ENCODE assay signal across 8 mouse cellular contexts in genomic region chr4:138973719-138974115, GRCm38 (mm10). TPM values are rescaled to one million over a fixed set of nuclear protein-coding genes. Genes with fewer than 3 reads are reported as not detected.
DNase-seq lines count a peak whose midpoint lies in the region; ATAC-seq and TF ChIP-seq lines count a peak whose summit lies in the region.

No protein-coding gene starts in this region.

- no peak for TF ChIP-seq CTCF in lung, embryonic 14.5 days (IDR thresholded peaks at IDR 0.05; ENCODE audit: low read depth)
- no peak for TF ChIP-seq CTCF in intestine, postnatal 0 days (IDR thresholded peaks at IDR 0.05; ENCODE audit: low read depth)

- H3K27me3 ChIP-seq in lung, embryonic 14.5 days (ENCODE audit: insufficient read depth, low read length), result no peaks in the 10 kb centered on the region
- no peaks in the 10 kb centered on the region for H3K27me3 ChIP-seq in embryonic facial prominence, embryonic 14.5 days (replicated peaks; ENCODE audit: control insufficient read depth, insufficient read depth, low read length)
- no peaks in the 10 kb centered on the region for H3K27me3 ChIP-seq in intestine, postnatal 0 days (replicated peaks; ENCODE audit: control insufficient read depth, insufficient read depth, low read length)
- no peaks in the 10 kb centered on the region for H3K27me3 ChIP-seq in neural tube, embryonic 13.5 days

- no peak for DNase-seq in lung, embryonic 14.5 days
- no peak for DNase-seq in lung, postnatal 25 days (ENCODE audit: low spot score)
- no peak for DNase-seq in embryonic facial prominence, embryonic 14.5 days (ENCODE audit: low spot score)
- DNase-seq in frontal cortex, postnatal 14 days (ENCODE audit: low spot score in 2 of 2), result no peak
- DNase-seq in adrenal gland, adult 18-20 months (ENCODE audit: low spot score in 2 of 2), result no peak

- H3K4me2 ChIP-seq in lung, embryonic 14.5 days, result peak overlapping the region; percentile 99
- H3K4me2 ChIP-seq in embryonic facial prominence, embryonic 14.5 days (ENCODE audit: low read depth, low read length), result peak overlapping the region; percentile 98
- H3K4me2 ChIP-seq in intestine, postnatal 0 days (replicated peaks; ENCODE audit: low read depth), result peak overlapping the region; percentile 88
- H3K4me2 ChIP-seq in neural tube, embryonic 13.5 days, result peak overlapping the region; percentile 90

- no peak overlapping the region for H3K9ac ChIP-seq in lung, embryonic 14.5 days
- H3K9ac ChIP-seq in embryonic facial prominence, embryonic 14.5 days (ENCODE audit: low read depth, low read length), result peak overlapping the region; percentile 85
- peak overlapping the region; percentile 78 for H3K9ac ChIP-seq in intestine, postnatal 0 days (ENCODE audit: low read depth, low read length)
- H3K9ac ChIP-seq in neural tube, embryonic 13.5 days, result no peak overlapping the region

- H3K4me1 ChIP-seq in lung, embryonic 14.5 days (ENCODE audit: insufficient read depth), result peaks cover 10% of the 10 kb centered on the region; the same call in 1 of the 2 replicates
- peaks cover 8% of the 10 kb centered on the region; the same call in 1 of the 2 replicates for H3K4me1 ChIP-seq in embryonic facial prominence, embryonic 14.5 days (ENCODE audit: control insufficient read depth, insufficient read depth, low read length)
- peaks cover 6% of the 10 kb centered on the region for H3K4me1 ChIP-seq in intestine, postnatal 0 days (replicated peaks; ENCODE audit: control insufficient read depth, insufficient read depth, low read length)
- H3K4me1 ChIP-seq in neural tube, embryonic 13.5 days (replicated peaks), result peaks cover 19% of the 10 kb centered on the region

- ATAC-seq in lung, embryonic 14.5 days (ENCODE audit: insufficient read depth), result no peak
- no peak for ATAC-seq in embryonic facial prominence, embryonic 14.5 days (ENCODE audit: low read depth)
- no peak for ATAC-seq in intestine, postnatal 0 days
- 0 out of 2 replicates have a peak, but pooled peaks have one; percentile 10 for ATAC-seq in neural tube, embryonic 13.5 days (ENCODE audit: low read depth)
- no peak for ATAC-seq in erythroid progenitor cell, adult 5-6 weeks (replicated peaks; ENCODE audit: low FRiP score, poor library complexity, severe bottlenecking)

- 51% methylated on average over 3 of the region's 3 CpGs for WGBS in lung, embryonic 14.5 days
- WGBS in embryonic facial prominence, embryonic 14.5 days, result 44% methylated on average over 3 of the region's 3 CpGs
- WGBS in intestine, postnatal 0 days, result 59% methylated on average over 3 of the region's 3 CpGs
- WGBS in neural tube, embryonic 13.5 days, result 60% methylated on average over 3 of the region's 3 CpGs

- H3K27ac ChIP-seq in lung, embryonic 14.5 days (ENCODE audit: low read depth), result no peak overlapping the region
- no peak overlapping the region for H3K27ac ChIP-seq in embryonic facial prominence, embryonic 14.5 days (replicated peaks; ENCODE audit: low read depth, low read length)
- peak overlapping the region; percentile 97 for H3K27ac ChIP-seq in intestine, postnatal 0 days (ENCODE audit: low read depth, low read length)
- H3K27ac ChIP-seq in neural tube, embryonic 13.5 days (replicated peaks), result no peak overlapping the region

- H3K36me3 ChIP-seq in lung, embryonic 14.5 days (ENCODE audit: insufficient read depth), result no peaks in the 10 kb centered on the region
- no peaks in the 10 kb centered on the region for H3K36me3 ChIP-seq in embryonic facial prominence, embryonic 14.5 days (ENCODE audit: control insufficient read depth, insufficient read depth, low read length)
- 0 out of 2 replicates have a peak, but pooled peaks cover 6% of the 10 kb centered on the region for H3K36me3 ChIP-seq in intestine, postnatal 0 days (ENCODE audit: control insufficient read depth, insufficient read depth)
- H3K36me3 ChIP-seq in neural tube, embryonic 13.5 days, result no peaks in the 10 kb centered on the region

- no peaks in the 10 kb centered on the region for H3K9me3 ChIP-seq in lung, embryonic 14.5 days (ENCODE audit: low read depth, low read length)
- H3K9me3 ChIP-seq in embryonic facial prominence, embryonic 14.5 days (ENCODE audit: control insufficient read depth, low read length), result no peaks in the 10 kb centered on the region
- no peaks in the 10 kb centered on the region for H3K9me3 ChIP-seq in intestine, postnatal 0 days (ENCODE audit: control insufficient read depth)
- H3K9me3 ChIP-seq in neural tube, embryonic 13.5 days, result no peaks in the 10 kb centered on the region

- H3K4me3 ChIP-seq in lung, embryonic 14.5 days (ENCODE audit: low read depth, low read length), result peak overlapping the region; percentile 63; the same call in 1 of the 2 replicates
- peak overlapping the region; percentile 66 for H3K4me3 ChIP-seq in embryonic facial prominence, embryonic 14.5 days (ENCODE audit: low read depth, low read length)
- H3K4me3 ChIP-seq in intestine, postnatal 0 days (ENCODE audit: low read depth, low read length), result peak overlapping the region; percentile 54
- H3K4me3 ChIP-seq in neural tube, embryonic 13.5 days, result peak overlapping the region; percentile 48

RNA-seq across cellular contexts. Expression of gene Tmco4, which starts 1.0 kb away (rescaled TPM):
- 2.6 and 3.7 TPM in 2 replicates for polyA plus RNA-seq in lung, embryonic 14.5 days (2014; fragmentation: Nextera tagmentation; extraction: Ambion mirVana)
- 3.8 and 4.7 TPM in 2 replicates for polyA plus RNA-seq in embryonic facial prominence, embryonic 14.5 days (2014; fragmentation: Nextera tagmentation; extraction: Ambion mirVana)
- polyA plus RNA-seq in intestine, postnatal 0 days (2015; fragmentation: Nextera tagmentation; extraction: Ambion mirVana), result 11.0 and 12.2 TPM in 2 replicates
- 0.80 and 1.2 TPM in 2 replicates for polyA plus RNA-seq in neural tube, embryonic 13.5 days (2015; fragmentation: Nextera tagmentation; extraction: Ambion mirVana)
- 0.42 and 1.8 TPM in 2 replicates for total RNA-seq in erythroid progenitor cell, adult 5-6 weeks (2015; ENCODE audit: low replicate concordance)
- total RNA-seq in erythroid progenitor cell, adult 5-6 weeks (2017; ENCODE audit: low replicate concordance), result 1.1 and 2.1 TPM in 2 replicates
- 10 to 100 TPM; 15.1 to 19.0 TPM for total RNA-seq in adrenal gland, adult 18-20 months (2021)

RNA-seq across cellular contexts. Expression of gene Rnf186, which starts 6.8 kb away (rescaled TPM):
- 0.24 and 0.69 TPM in 2 replicates for polyA plus RNA-seq in lung, embryonic 14.5 days (2014; fragmentation: Nextera tagmentation; extraction: Ambion mirVana)
- polyA plus RNA-seq in embryonic facial prominence, embryonic 14.5 days (2014; fragmentation: Nextera tagmentation; extraction: Ambion mirVana), result not detected in 2 replicates
- 65.2 and 70.7 TPM in 2 replicates for polyA plus RNA-seq in intestine, postnatal 0 days (2015; fragmentation: Nextera tagmentation; extraction: Ambion mirVana)
- not detected in 2 replicates for polyA plus RNA-seq in neural tube, embryonic 13.5 days (2015; fragmentation: Nextera tagmentation; extraction: Ambion mirVana)
- total RNA-seq in erythroid progenitor cell, adult 5-6 weeks (2015; ENCODE audit: low replicate concordance), result not detected in 2 replicates
- not detected in 2 replicates for total RNA-seq in erythroid progenitor cell, adult 5-6 weeks (2017; ENCODE audit: low replicate concordance)
- not detected for total RNA-seq in adrenal gland, adult 18-20 months (2021)

RNA-seq across cellular contexts. Expression of gene Otud3, which starts 60.0 kb away (rescaled TPM):
- polyA plus RNA-seq in lung, embryonic 14.5 days (2014; fragmentation: Nextera tagmentation; extraction: Ambion mirVana), result 3.0 and 3.2 TPM in 2 replicates
- polyA plus RNA-seq in embryonic facial prominence, embryonic 14.5 days (2014; fragmentation: Nextera tagmentation; extraction: Ambion mirVana), result 4.0 and 4.1 TPM in 2 replicates
- 3.5 and 3.6 TPM in 2 replicates for polyA plus RNA-seq in intestine, postnatal 0 days (2015; fragmentation: Nextera tagmentation; extraction: Ambion mirVana)
- 3.0 and 3.7 TPM in 2 replicates for polyA plus RNA-seq in neural tube, embryonic 13.5 days (2015; fragmentation: Nextera tagmentation; extraction: Ambion mirVana)
- total RNA-seq in erythroid progenitor cell, adult 5-6 weeks (2015; ENCODE audit: low replicate concordance), result not detected in 2 replicates
- 0.13 and 0.83 TPM in 2 replicates for total RNA-seq in erythroid progenitor cell, adult 5-6 weeks (2017; ENCODE audit: low replicate concordance)
- total RNA-seq in adrenal gland, adult 18-20 months (2021), result 10 to 100 TPM; 12.3 to 13.1 TPM

Comparison
In these comparisons a context has a peak if more than half of its experiments do, and no peak if none do; other contexts are left out.
1. H3K9ac ChIP-seq: peak in embryonic facial prominence, embryonic 14.5 days (single experiment) and intestine, postnatal 0 days (single experiment); none in lung, embryonic 14.5 days (single experiment) and neural tube, embryonic 13.5 days (single experiment).
2. RNA of gene Rnf186, which starts 6.8 kb away (polyA plus RNA-seq): 65.2 to 70.7 TPM in intestine, postnatal 0 days; 0.24 to 0.69 TPM in lung, embryonic 14.5 days, not detected in embryonic facial prominence, embryonic 14.5 days and not detected in neural tube, embryonic 13.5 days; every median in the first group is over 10 times any median in the second.
3. Peak in every context shown above with its lines, with median percentiles within 50 percentile points of each other: H3K4me2 ChIP-seq and H3K4me3 ChIP-seq.